Mouse (Mus musculus) G1E (cell line): ENCODE data around the gene Ercc5. TPM values are rescaled to one million over a fixed set of nuclear protein-coding genes. Genes with fewer than 3 reads are reported as not detected.

Source experiments
- ATAC-seq: 2 replicates; pipeline ENCODE4 v1.8.0; 2016; ENCODE audit warnings: mild to moderate bottlenecking; ENCODE audit not compliant: insufficient number of reproducible peaks, poor library complexity, low FRiP score, severe bottlenecking; ENCODE audit errors: extremely low read depth
- DNase-seq: peaks from one replicate; pipeline ENCODE4 v3.0.0; 2012; ENCODE audit warnings: low spot score
- H3K27me3 ChIP-seq: 2 replicates; pipeline ENCODE4 v1.6.1; 2012; ENCODE audit warnings: mild to moderate bottlenecking, low read length, inconsistent platforms; ENCODE audit not compliant: insufficient read depth
- H3K36me3 ChIP-seq: replicated peaks from 2 replicates; pipeline ENCODE3; 2012; ENCODE audit warnings: mild to moderate bottlenecking, inconsistent platforms
- H3K4me1 ChIP-seq: 2 replicates; pipeline ENCODE4 v1.6.1; 2012; ENCODE audit warnings: low read depth, low read length, inconsistent platforms, mixed read lengths; ENCODE audit not compliant: insufficient read depth
- H3K4me3 ChIP-seq: 2 replicates; pipeline ENCODE4 v1.5.1; 2012; ENCODE audit warnings: low read depth, mild to moderate bottlenecking, inconsistent platforms, low read length, moderate library complexity, mixed read lengths
- H3K9me3 ChIP-seq: replicated peaks from 2 replicates; pipeline ENCODE4 v1.6.1; 2012; ENCODE audit warnings: inconsistent platforms
- CTCF ChIP-seq: IDR thresholded peaks from 2 replicates; pipeline ENCODE4 v1.5.1; 2012; ENCODE audit warnings: low read depth, low read length, inconsistent platforms, mixed read lengths
- GATA1 ChIP-seq: IDR thresholded peaks from 2 replicates; pipeline ENCODE4 v1.6.1; 2012; ENCODE audit warnings: borderline replicate concordance, low read length, inconsistent platforms, mixed read lengths
- GATA2 ChIP-seq: IDR thresholded peaks from 2 replicates; pipeline ENCODE4 v1.6.1; 2012; ENCODE audit warnings: low read depth, low read length, inconsistent platforms, borderline replicate concordance
- POLR2AphosphoS5 ChIP-seq: IDR thresholded peaks from 2 replicates; pipeline ENCODE4 v1.6.1; 2012; ENCODE audit warnings: low read depth, low read length, inconsistent platforms; ENCODE audit not compliant: insufficient replicate concordance
- TAL1 ChIP-seq: conservative IDR thresholded peaks from 2 replicates; pipeline ENCODE4 v1.6.1; 2012; ENCODE audit warnings: low read depth, low read length, inconsistent platforms, mixed read lengths
- polyA plus RNA-seq: library from polyadenylated mRNA; stranded (reverse); fragments of >175 nt; gene quantifications from 2 replicates; pipeline ENCODE4 v1.2.3, GENCODE M21; 2012
- total RNA-seq, 2 experiments: library from RNA; stranded (forward) in 1 of 2; stranded (reverse) in 1 of 2; fragments of 200-1000 nt in 1 of 2; fragments of >200 nt in 1 of 2; fragmentation: Nextera tagmentation in 1 of 2; gene quantifications; 2 replicates each; pipeline ENCODE4 v1.2.3; 2014 to 2017

Ercc5 gene
- total and polyA plus RNA-seq, 3 experiments: 6.4 to 45.3 (median 33.8) TPM

GRCm38 (mm10) chr1:44214443-44214842, 66.9 kb downstream of the Ercc5 start:
- Histone ChIP-seq H3K27me3 (no peaks in the 10 kb centered on the region), H3K4me3 (no peak overlapping the region), H3K9me3 (no peaks in the 10 kb centered on the region), H3K36me3 (no peaks in the 10 kb centered on the region), H3K4me1 (no peaks in the 10 kb centered on the region)
- no peak for DNase-seq
- no peak for ATAC-seq
- TF ChIP-seq GATA2 (no peak), GATA1 (no peak), TAL1 (no peak), POLR2AphosphoS5 (no peak), CTCF (no peak)

- Histone ChIP-seq H3K27me3 (no peaks in the 10 kb centered on the region), H3K4me1 (no peaks in the 10 kb centered on the region), H3K36me3 (no peaks in the 10 kb centered on the region), H3K9me3 (no peaks in the 10 kb centered on the region), H3K4me3 (no peak overlapping the region)
- TF ChIP-seq POLR2AphosphoS5 (no peak), TAL1 (no peak), GATA2 (no peak), CTCF (no peak), GATA1 (no peak)
- DNase-seq (no peak), ATAC-seq (no peak)
Observed at GRCm38 (mm10) chr1:44216352-44217116, 69.0 kb downstream of the Ercc5 start.

DNA sequence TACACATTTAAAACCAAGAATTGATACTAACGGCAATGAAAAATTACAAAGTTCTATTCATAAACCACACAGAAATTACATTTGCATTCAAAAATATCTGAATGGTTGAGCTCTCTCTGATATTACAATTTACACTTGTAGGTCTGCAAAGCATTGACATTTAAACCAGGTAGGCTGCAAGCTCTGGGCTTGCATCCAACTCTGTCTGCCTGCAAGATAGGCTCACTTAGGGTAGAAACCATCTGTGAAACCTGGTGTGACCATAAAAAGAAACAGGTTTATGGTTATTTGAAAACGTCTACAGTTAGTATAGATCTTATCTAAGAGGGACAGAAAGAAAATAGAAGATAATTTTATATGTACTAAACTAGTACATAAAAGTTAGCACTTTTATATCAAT, 69.6 kb downstream of the Ercc5 start:
- no peaks in the 10 kb centered on the region for H3K4me1 ChIP-seq
- no peaks in the 10 kb centered on the region for H3K36me3 ChIP-seq
- H3K27me3 ChIP-seq: no peaks in the 10 kb centered on the region
- DNase-seq (no peak), ATAC-seq (no peak)
- TF ChIP-seq POLR2AphosphoS5: no peak
- no peak for TF ChIP-seq GATA2
- no peak for TF ChIP-seq GATA1
- no peak for TF ChIP-seq CTCF
- TF ChIP-seq TAL1: no peak
- no peak overlapping the region for H3K4me3 ChIP-seq
- no peaks in the 10 kb centered on the region for H3K9me3 ChIP-seq

GRCm38 (mm10) chr1:44218876-44219275, 71.3 kb downstream of the Ercc5 start, which contains the start of gene Mettl21e:
Gene Mettl21e, minus strand, starts transcription at chr1:44218961.
- no peaks in the 10 kb centered on the region for H3K36me3 ChIP-seq
- no peak for DNase-seq
- no peaks in the 10 kb centered on the region for H3K27me3 ChIP-seq
- no peak within 1 kb of the TSS for H3K4me3 ChIP-seq
- H3K4me1 ChIP-seq: no peaks in the 10 kb centered on the region
- TF ChIP-seq POLR2AphosphoS5 (no peak), CTCF (no peak), GATA2 (no peak), TAL1 (no peak), GATA1 (no peak)
- no peaks in the 10 kb centered on the region for H3K9me3 ChIP-seq
- ATAC-seq: no peak

DNA sequence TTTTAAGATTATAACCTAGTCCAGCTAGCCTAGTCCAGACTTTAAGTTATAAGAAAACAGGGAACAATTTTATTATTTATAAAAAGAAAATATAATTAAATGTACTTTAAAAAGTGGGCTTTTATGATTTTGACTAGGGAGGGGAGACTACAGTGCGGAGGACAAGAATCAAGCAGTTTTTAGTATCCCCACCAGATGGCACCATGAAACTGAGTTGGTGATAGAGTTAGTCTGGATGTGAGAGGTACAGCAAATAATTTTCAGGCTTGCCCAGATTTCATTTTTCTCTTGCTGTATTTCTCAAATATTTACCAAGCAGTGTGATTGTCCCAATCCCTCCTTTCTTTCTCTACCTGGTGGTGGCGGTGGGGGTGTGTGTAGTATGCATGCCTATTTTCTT, 81.5 kb downstream of the Ercc5 start:
- H3K4me3 ChIP-seq: no peak overlapping the region
- ATAC-seq: no peak
- TF ChIP-seq POLR2AphosphoS5 (no peak), TAL1 (no peak), GATA2 (no peak), CTCF (no peak)
- no peaks in the 10 kb centered on the region for H3K36me3 ChIP-seq
- H3K4me1 ChIP-seq: no peaks in the 10 kb centered on the region
- no peaks in the 10 kb centered on the region for H3K9me3 ChIP-seq
- DNase-seq: no peak
- H3K27me3 ChIP-seq: no peaks in the 10 kb centered on the region

Other genes starting within 250 kb of the Ercc5 start
- gene Tpp2, start 214.1 kb upstream of the Ercc5 start, total RNA-seq (2014; fragmentation: Nextera tagmentation): 215 and 240 TPM in 2 replicates
- 204 and 246 TPM in 2 replicates for gene Tpp2, start 214.1 kb upstream of the Ercc5 start, total RNA-seq (2017)
- gene Tpp2, start 214.1 kb upstream of the Ercc5 start, polyA plus RNA-seq: 19.0 and 19.4 TPM in 2 replicates
- gene Mettl21c, start 127.7 kb upstream of the Ercc5 start, total RNA-seq (2014; fragmentation: Nextera tagmentation): not detected in 2 replicates
- gene Mettl21c, start 127.7 kb upstream of the Ercc5 start, total RNA-seq (2017): 0.44 TPM in 1 of 2 replicates, not detected in the other
- not detected in 2 replicates for gene Mettl21c, start 127.7 kb upstream of the Ercc5 start, polyA plus RNA-seq
- not detected in 2 replicates for gene Gm8251, start 85.8 kb upstream of the Ercc5 start, total RNA-seq (2014; fragmentation: Nextera tagmentation)
- gene Gm8251, start 85.8 kb upstream of the Ercc5 start, total RNA-seq (2017): 0.22 and 0.29 TPM in 2 replicates
- 0.01 TPM in 1 of 2 replicates, not detected in the other for gene Gm8251, start 85.8 kb upstream of the Ercc5 start, polyA plus RNA-seq
- 65.6 and 102 TPM in 2 replicates for gene Tex30, start 45.3 kb upstream of the Ercc5 start, total RNA-seq (2014; fragmentation: Nextera tagmentation)
- gene Tex30, start 45.3 kb upstream of the Ercc5 start, total RNA-seq (2017): 125 and 159 TPM in 2 replicates
- gene Tex30, start 45.3 kb upstream of the Ercc5 start, polyA plus RNA-seq: 7.6 and 12.8 TPM in 2 replicates
- gene Kdelc1, start 28.9 kb upstream of the Ercc5 start, total RNA-seq (2014; fragmentation: Nextera tagmentation): 65.3 and 67.5 TPM in 2 replicates
- gene Kdelc1, start 28.9 kb upstream of the Ercc5 start, total RNA-seq (2017): 24.2 and 26.2 TPM in 2 replicates
- 5.9 and 7.0 TPM in 2 replicates for gene Kdelc1, start 28.9 kb upstream of the Ercc5 start, polyA plus RNA-seq
- 68.8 and 70.1 TPM in 2 replicates for gene Bivm, start 28.8 kb upstream of the Ercc5 start, total RNA-seq (2014; fragmentation: Nextera tagmentation)
- gene Bivm, start 28.8 kb upstream of the Ercc5 start, total RNA-seq (2017): 26.1 and 28.9 TPM in 2 replicates
- gene Bivm, start 28.8 kb upstream of the Ercc5 start, polyA plus RNA-seq: 4.8 and 6.4 TPM in 2 replicates
- gene Mettl21e, start 71.2 kb downstream of the Ercc5 start, total RNA-seq (2014; fragmentation: Nextera tagmentation): not detected in 2 replicates
- 0.06 and 0.16 TPM in 2 replicates for gene Mettl21e, start 71.2 kb downstream of the Ercc5 start, total RNA-seq (2017)
- not detected in 2 replicates for gene Mettl21e, start 71.2 kb downstream of the Ercc5 start, polyA plus RNA-seq